Mouse (Mus musculus) 3134 (cell line): ENCODE data around the gene Pla2g1b.

ENCODE experiments used
- DNase-seq: peaks from one replicate; pipeline ENCODE4 v3.0.0-alpha.2; 2011; ENCODE audit warnings: low spot score; ENCODE audit not compliant: insufficient read length; ENCODE audit errors: extremely low read depth

Pla2g1b gene

GRCm38 (mm10) chr5:115521553-115522461 lies 55.7 kb downstream of the Pla2g1b start:
- peak; percentile 55 for DNase-seq

GRCm38 (mm10) chr5:115522531-115522930 lies 56.5 kb downstream of the Pla2g1b start:
- no peak for DNase-seq

GRCm38 (mm10) chr5:115522981-115523499 lies 57.0 kb downstream of the Pla2g1b start:
- no peak for DNase-seq

GRCm38 (mm10) chr5:115523971-115524370 lies 57.9 kb downstream of the Pla2g1b start:
- no peak for DNase-seq
